Mouse (Mus musculus) thymus, postnatal 14 days (tissue): ENCODE measurements around the gene 1700001C19Rik.
"Not testable (repeated sequence)": the region's sequence is repeated elsewhere in the genome, so short reads cannot be mapped to it uniquely, and the experiment has no call there.

Experiments
- DNase-seq: peaks from one replicate; pipeline ENCODE4 v3.0.0; 2021

Gene 1700001C19Rik

GRCm38 (mm10) chr17:47428831-47429304, 8.3 kb downstream of the 1700001C19Rik start:
- no peak for DNase-seq

GRCm38 (mm10) chr17:47427316-47427715, 9.9 kb downstream of the 1700001C19Rik start:
- DNase-seq: peak; percentile 34

- no peak for DNase-seq
Measured at GRCm38 (mm10) chr17:47424186-47424585, 13.0 kb downstream of the 1700001C19Rik start.

GRCm38 (mm10) chr17:47422616-47423015, 14.6 kb downstream of the 1700001C19Rik start:
- not testable (repeated sequence) for DNase-seq

- no peak for DNase-seq
Measured at GRCm38 (mm10) chr17:47421566-47421965, 15.6 kb downstream of the 1700001C19Rik start.

GRCm38 (mm10) chr17:47420195-47420594, 17.0 kb downstream of the 1700001C19Rik start:
- DNase-seq: no peak

- peak; percentile 32 for DNase-seq
Measured at GRCm38 (mm10) chr17:47409897-47410861, 27.0 kb downstream of the 1700001C19Rik start.

- peak; percentile 72 for DNase-seq
Measured at GRCm38 (mm10) chr17:47408558-47408898, 28.6 kb downstream of the 1700001C19Rik start.

- no peak for DNase-seq
Measured at GRCm38 (mm10) chr17:47407717-47408557, 29.2 kb downstream of the 1700001C19Rik start.

- DNase-seq: no peak
Measured at GRCm38 (mm10) chr17:47400451-47400850, 36.7 kb downstream of the 1700001C19Rik start, which contains the start of gene Guca1a. Guca1a (minus strand) TSS chr17:47400584.

- no peak for DNase-seq
Measured at GRCm38 (mm10) chr17:47399091-47399490, 38.1 kb downstream of the 1700001C19Rik start.

GRCm38 (mm10) chr17:47395376-47395913, 41.7 kb downstream of the 1700001C19Rik start:
- DNase-seq: peak; percentile 44

- peak; percentile 25 for DNase-seq
Measured at GRCm38 (mm10) chr17:47394223-47394869, 42.8 kb downstream of the 1700001C19Rik start.

GRCm38 (mm10) chr17:47386649-47387048, 50.5 kb downstream of the 1700001C19Rik start:
- DNase-seq: peak; percentile 82

- DNase-seq: no peak
Measured at GRCm38 (mm10) chr17:47385145-47385544, 52.0 kb downstream of the 1700001C19Rik start, which contains the start of gene Guca1b. Guca1b (plus strand) TSS chr17:47385393.

- no peak for DNase-seq
Measured at GRCm38 (mm10) chr17:47384064-47384463, 53.1 kb downstream of the 1700001C19Rik start.

- DNase-seq: no peak
Measured at GRCm38 (mm10) chr17:47383266-47383665, 53.9 kb downstream of the 1700001C19Rik start.

- DNase-seq: no peak
Measured at GRCm38 (mm10) chr17:47381917-47382316, 55.3 kb downstream of the 1700001C19Rik start.

- no peak for DNase-seq
Measured at GRCm38 (mm10) chr17:47378133-47378532, 59.0 kb downstream of the 1700001C19Rik start.

- DNase-seq: no peak
Measured at GRCm38 (mm10) chr17:47376779-47377280, 60.3 kb downstream of the 1700001C19Rik start.

GRCm38 (mm10) chr17:47373991-47374390, 63.2 kb downstream of the 1700001C19Rik start:
- no peak for DNase-seq

- peak; percentile 65 for DNase-seq
Measured at GRCm38 (mm10) chr17:47371451-47371850, 65.7 kb downstream of the 1700001C19Rik start.
